Mouse (Mus musculus): ENCODE measurements around the gene Klhl21.

DNA sequence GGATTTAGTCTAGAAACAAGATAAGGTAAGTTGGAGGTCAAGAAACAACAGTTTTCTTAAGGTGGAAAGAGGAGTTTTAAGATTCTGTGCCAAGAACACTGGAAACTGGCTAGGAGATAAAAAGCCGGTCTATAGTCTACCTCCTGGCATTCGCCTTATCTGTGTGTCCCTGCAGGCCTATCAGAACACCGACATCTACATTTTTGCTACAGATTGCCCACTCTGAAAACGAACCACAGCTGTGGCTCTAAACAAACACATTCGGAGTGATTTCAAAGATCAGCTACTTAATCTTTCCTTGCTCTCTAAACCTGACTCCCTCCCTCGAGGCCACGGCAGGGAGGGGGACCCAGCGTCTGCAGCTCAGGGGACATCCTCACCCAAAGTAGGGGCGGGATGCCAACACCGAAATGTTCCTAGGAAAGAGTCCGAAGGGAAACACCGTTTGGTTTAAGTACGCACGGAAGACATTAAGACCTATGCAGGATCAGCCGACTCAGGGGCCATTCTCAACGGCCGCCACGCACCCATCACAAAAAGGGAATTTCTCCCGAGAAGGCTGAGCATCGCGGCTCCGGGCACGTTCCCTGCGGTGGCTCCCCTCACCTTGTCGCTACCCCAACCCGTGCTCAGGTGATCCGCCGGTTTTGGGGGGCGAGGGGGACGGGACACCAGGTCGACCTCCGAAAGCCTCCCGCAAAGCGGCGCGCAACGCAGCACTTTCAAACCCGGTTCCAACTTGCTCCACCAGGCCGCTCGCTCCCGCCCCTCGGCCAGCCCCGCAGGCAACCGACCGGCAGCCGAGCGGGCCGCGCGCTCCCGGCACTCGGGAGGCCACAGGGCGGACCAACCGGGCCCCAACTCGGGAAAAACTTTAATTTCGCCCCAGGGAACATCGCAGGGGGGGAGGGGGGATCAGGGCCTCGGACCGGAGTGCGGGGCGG is 14.1 kb upstream of the Klhl21 start:
- no peak for TF ChIP-seq POLR2A (IDR thresholded peaks at IDR 0.05; ENCODE audit: insufficient read depth, low read depth, low read length)
- no peak for TF ChIP-seq CTCF (IDR thresholded peaks at IDR 0.05; ENCODE audit: insufficient read depth, low read depth, low read length)

Data from olfactory bulb, adult 2 months (tissue).